Mouse (Mus musculus) brain, embryonic 14.5 days (tissue): ENCODE results near the gene Plekhm1.
A peak's percentile ranks its signal among the peaks of the same experiment; 100 is the strongest.

ENCODE experiments used
- CTCF ChIP-seq: fragments of 200-500 bp; IDR thresholded peaks from 2 replicates; pipeline ENCODE4 v1.5.1; 2012; ENCODE audit warnings: inconsistent platforms, mild to moderate bottlenecking, moderate library complexity, borderline replicate concordance; ENCODE audit not compliant: insufficient read depth, insufficient read length; ENCODE audit errors: extremely low read depth
- POLR2A ChIP-seq: fragments of 200-500 bp; IDR thresholded peaks from 2 replicates; pipeline ENCODE4 v1.6.1; 2012; ENCODE audit warnings: mild to moderate bottlenecking, inconsistent platforms, borderline replicate concordance; ENCODE audit not compliant: poor library complexity, insufficient read depth, insufficient read length, severe bottlenecking; ENCODE audit errors: extremely low read depth

- no peak for TF ChIP-seq POLR2A
- peak; percentile 87 for TF ChIP-seq CTCF
These were observed 87.3 kb downstream of the Plekhm1 start for GRCm38 (mm10) chr11:103325172-103325571.
